Mouse (Mus musculus) gastrocnemius, postnatal 36 days (tissue): ENCODE measurements around the gene Rnf144b. TPM values are rescaled to one million over a fixed set of nuclear protein-coding genes. Genes with fewer than 3 reads are reported as not detected.

Experiments used
- DNase-seq, 2 experiments: peaks; one replicate each; pipeline ENCODE4 v3.0.0; 2022
- intact Hi-C: fragments of 180-260 bp; cut with DNase I; formaldehyde crosslinking; loops from one replicate; pipeline ENCODE4 v1.15.1; 2025
- total RNA-seq, 2 experiments: library from RNA; stranded (reverse); gene quantifications; 2 replicates each; pipeline ENCODE4 v1.2.3; 2021

Rnf144b gene
- total RNA-seq, 2 experiments from 2014 or later, result 19.8 to 20.3 TPM

DNA sequence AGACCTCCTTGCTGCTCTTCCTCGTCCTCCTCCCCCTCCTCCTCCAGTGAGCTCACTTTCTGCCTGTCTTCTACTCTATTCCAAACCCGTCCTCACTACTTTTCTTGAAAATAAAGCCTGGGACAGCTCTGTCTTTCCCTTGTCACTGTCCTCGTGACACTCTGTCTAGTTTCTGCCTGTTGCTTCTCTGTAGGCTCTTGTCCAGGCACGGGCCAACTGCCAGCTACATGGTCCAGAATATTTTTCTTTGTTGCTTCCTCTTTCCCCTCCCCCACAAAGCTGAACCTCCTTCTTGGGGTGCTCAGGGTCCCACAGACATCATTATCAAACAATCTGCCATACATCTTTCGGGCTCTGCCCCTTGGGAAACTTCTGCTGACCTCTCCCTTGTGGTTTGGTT is 92.4 kb downstream of the Rnf144b start:
- no peak for DNase-seq

GRCm38 (mm10) chr13:47215815-47216585 is 93.5 kb downstream of the Rnf144b start:
- no peak for DNase-seq
- intact Hi-C loops, result no loop called here

More for the DNA sequence above, 92.4 kb downstream of the Rnf144b start:
- intact Hi-C loops, result no loop called here

DNA sequence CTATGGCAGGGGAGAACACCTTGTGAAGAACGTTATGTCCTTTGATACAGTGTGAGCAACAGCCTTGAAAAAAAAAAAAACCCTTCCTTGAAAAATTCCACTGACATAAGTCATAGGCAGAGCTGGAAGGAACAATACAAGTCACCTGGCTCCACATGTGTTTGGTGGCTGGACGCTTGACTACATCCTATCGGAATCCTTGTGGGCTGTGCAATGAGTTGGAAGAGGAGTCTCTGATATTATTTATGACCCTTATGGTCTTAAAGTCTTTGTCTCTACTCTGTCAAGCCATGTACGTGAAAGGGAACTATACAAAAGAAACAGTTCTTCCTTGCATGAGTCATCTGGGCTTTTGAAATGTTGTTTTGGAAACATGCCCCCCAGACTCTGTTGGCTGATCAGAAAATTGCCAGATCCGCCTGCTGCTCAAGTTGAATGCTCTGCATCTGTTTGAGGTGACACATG is 94.7 kb downstream of the Rnf144b start:
- no peak for DNase-seq
- intact Hi-C loops, result no loop called here

DNA sequence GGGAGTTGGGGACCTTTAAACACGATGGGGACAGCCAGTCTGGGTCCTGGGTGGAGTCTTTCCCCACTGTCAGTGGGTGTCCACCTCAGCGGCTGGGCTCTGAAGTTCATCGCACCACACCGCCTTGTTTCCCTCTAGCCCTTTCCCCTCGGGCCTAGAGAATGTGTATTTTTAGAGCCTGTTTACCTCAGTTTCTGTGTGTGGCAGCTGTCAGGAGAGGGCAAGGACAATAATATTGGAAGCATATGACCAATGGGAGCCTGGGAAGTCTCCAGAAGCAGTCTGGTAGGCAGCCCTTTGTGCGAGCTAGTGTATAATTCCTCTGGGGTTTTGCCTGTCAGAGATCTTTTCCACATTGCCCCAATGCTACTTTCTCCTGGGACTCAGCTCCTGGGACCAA is 95.9 kb downstream of the Rnf144b start:
- DNase-seq, result no peak
- intact Hi-C loops, result no loop called here

- DNase-seq, result no peak
- intact Hi-C loops, result no loop called here
These were observed 98.0 kb downstream of the Rnf144b start for GRCm38 (mm10) chr13:47220426-47220825.

- intact Hi-C loops, result no loop called here
These were observed 101.4 kb downstream of the Rnf144b start for GRCm38 (mm10) chr13:47223576-47224538.

DNA sequence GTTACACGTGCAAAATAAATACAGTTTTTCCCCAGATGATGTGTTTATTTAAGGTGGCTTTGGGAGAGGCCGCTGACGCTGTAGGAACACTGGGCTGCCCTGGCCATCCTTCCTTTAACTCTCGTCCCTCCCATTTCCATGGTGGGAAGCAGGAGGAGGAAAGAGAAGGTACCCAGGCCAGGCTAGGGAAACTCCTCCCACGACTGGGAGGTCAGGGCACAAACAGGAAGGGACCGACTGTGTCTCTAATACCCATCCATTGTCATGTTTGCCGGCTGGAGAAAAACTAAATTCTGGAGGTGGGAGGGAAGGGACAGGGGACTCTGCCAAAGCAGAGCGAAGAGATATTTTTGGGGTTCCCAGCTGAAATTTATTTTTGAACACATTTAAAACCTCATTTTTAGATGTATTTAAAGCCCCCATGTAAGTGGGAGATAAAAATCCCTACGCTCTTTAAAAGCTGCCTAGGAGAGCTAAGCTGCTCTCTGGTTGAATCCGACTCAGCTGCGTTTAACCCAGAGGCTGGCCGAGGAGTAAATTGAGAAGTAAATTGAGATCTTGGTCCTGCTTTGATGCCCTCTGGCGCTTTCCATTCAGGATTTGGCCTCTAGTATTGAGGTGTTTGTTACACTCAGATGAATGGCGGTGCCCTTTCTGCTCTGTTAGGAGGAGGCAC is 102.3 kb downstream of the Rnf144b start:
- no peak for DNase-seq
- intact Hi-C loops, result no loop called here

More at GRCm38 (mm10) chr13:47223576-47224538, 101.4 kb downstream of the Rnf144b start:
- peak in 1 of 2 experiments; percentile 58 for DNase-seq

GRCm38 (mm10) chr13:47225324-47225697 is 102.9 kb downstream of the Rnf144b start:
- DNase-seq, result no peak
- intact Hi-C loops, result no loop called here

GRCm38 (mm10) chr13:47225802-47226201 is 103.3 kb downstream of the Rnf144b start:
- DNase-seq, result no peak
- intact Hi-C loops, result no loop called here

DNA sequence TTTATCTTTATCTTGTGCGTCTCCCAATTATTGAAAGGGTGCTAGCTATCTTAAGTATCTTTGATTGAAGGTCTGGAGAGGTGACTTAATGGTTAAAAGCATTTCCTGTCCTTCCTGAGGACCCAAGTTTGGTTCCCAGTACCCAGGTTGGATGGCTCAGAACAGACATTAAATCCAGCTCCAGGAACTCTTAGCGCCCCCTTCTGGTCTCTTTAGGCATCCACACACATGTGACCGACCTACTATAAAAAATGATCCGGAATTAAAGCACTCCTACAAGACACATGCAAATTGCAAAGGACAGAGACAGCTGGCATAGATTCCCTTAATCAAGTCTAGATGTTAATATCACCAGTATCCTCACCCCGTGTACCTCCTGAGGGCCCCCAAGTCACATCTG is 104.1 kb downstream of the Rnf144b start:
- intact Hi-C loops, result no loop called here
- no peak for DNase-seq

- intact Hi-C loops, result no loop called here
- no peak for DNase-seq
These were observed 105.7 kb downstream of the Rnf144b start for GRCm38 (mm10) chr13:47228201-47228600.

GRCm38 (mm10) chr13:47228626-47229190 is 106.3 kb downstream of the Rnf144b start:
- DNase-seq, result no peak
- intact Hi-C loops, result no loop called here

- intact Hi-C loops, result no loop called here
- DNase-seq, result no peak
These were observed 109.7 kb downstream of the Rnf144b start for GRCm38 (mm10) chr13:47232163-47232562.

DNA sequence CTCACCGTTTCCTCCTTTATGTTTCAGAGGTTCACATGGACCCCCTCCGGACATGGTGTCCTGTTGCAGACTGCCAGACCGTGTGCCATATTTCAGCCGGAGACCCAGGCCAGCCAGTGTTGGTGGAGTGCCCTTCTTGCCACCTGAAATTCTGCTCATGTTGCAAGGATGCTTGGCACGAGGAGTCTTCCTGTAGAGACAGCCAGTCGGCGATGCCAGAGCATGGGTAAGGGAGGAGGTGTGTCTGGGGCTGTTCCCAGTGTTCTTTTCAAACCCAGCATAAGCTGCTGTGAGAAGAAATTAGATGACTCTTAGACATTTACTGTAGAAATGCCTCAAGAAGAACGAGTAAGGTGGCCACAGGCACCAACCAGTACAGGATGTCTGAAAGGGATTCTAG is 114.9 kb downstream of the Rnf144b start:
- intact Hi-C loops, result no loop called here
- DNase-seq, result no peak

DNA sequence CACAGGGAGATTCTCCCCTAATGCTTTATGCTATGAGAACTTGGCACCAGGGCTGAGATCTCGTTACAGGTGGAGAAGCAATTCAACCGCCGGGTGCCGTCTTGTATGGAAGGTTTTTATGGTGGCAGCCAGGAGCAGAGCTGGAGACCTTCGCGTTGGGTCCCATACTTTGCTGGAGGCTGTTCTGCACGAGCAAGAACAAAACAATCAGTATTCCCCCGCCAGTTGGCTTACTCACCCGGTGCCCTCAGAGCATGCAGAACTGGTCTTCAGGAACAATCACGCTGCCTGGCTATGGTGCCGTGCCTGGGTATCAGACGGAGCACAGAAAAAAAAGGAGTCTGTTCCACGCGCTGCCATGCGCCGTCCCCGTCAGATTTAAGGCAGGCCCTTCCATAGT is 115.7 kb downstream of the Rnf144b start:
- intact Hi-C loops, result no loop called here
- no peak for DNase-seq

- intact Hi-C loops, result no loop called here
- no peak for DNase-seq
These were observed 121.1 kb downstream of the Rnf144b start for GRCm38 (mm10) chr13:47243569-47243968.

DNA sequence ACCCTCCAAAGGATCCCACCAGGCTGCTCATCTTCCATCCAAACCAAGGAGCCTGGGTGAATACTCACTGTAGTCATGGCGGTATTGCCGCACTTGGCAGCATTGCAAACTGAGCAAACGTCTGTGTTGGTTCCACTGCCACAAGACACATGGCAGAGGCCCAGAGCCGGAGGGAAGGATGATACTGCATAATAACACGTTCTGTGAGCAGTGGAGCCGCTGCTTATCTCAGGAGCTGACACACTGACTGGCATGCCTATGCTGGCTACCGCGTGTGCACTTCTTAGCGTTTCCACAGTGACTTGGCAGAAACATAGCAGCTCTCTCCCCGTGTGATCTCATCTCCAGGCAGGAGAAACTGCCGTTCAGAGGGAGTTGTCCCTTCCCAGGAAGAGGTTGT is 122.3 kb downstream of the Rnf144b start:
- intact Hi-C loops, result no loop called here

DNA sequence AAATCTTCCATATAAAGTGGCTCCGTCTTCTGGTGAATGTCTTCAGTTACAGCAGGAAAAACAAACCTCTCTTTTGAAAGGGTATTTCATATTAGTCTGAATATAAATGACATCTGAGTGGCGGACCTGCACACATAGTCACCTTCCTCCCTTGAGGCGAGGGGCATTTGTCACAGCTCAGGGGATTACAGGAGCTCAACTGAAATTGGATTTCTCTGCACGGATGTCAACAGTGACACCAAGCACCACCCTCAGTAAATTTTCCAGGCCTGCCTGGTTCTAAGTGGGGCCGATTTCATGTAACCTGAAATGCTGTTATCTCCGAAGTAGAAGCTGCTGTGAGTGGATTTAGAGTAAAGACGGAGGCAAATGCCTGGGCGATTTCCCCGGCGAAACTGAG is 124.0 kb downstream of the Rnf144b start:
- intact Hi-C loops, result no loop called here
- no peak for DNase-seq

More for the DNA sequence above, 122.3 kb downstream of the Rnf144b start:
- no peak for DNase-seq

GRCm38 (mm10) chr13:47247156-47247800 is 124.8 kb downstream of the Rnf144b start:
- intact Hi-C loops, result no loop called here
- no peak for DNase-seq
